Mouse (Mus musculus): ENCODE results near the gene Stx8.

Gene Stx8

DNA sequence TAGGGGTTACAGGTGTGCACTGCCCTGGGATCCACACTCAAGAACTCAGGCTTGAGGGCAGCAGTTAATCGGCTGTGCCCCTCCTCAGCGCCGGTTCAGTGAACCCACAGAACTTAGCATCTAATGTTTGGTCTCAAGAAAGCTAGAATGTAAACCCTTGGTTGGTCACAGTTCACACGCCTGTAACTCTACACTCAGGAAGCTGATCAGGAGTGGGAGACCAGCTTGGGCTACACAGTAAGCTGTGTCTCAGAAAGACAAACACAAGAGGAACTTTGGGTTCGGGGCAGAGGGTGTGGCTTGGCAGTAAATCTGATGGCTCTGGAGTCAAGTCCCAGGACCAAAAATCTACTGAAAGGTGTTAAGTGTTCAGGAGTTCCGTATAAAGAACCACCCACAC, 17.6 kb downstream of the Stx8 start:
- DNase-seq = no peak

- no peak for DNase-seq
Measured at GRCm38 (mm10) chr11:67991240-67991639, 25.2 kb downstream of the Stx8 start.

GRCm38 (mm10) chr11:67995965-67996364, 30.0 kb downstream of the Stx8 start:
- DNase-seq = no peak

DNA sequence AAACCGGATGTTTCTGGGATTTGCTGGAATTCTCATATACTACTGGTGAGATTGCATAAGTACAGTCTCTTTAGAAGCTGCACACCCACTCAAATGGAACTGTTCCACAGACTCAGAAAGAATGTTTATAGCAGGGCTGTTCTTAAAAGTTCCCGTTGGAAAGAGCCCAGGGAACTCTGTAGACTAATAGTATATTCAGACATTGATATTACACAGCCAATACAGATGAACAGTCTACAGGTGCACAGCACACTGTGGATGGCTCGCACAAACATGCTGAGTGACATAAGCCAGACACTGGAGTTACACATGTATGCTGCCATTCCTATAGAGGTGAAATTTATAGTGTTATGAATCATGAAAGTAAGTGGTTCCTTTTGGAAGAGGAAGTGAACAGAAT, 32.9 kb downstream of the Stx8 start:
- DNase-seq = no peak

GRCm38 (mm10) chr11:67999629-68000028, 33.6 kb downstream of the Stx8 start:
- DNase-seq = no peak

GRCm38 (mm10) chr11:68004191-68004590, 38.2 kb downstream of the Stx8 start:
- DNase-seq = peak; percentile 79

- DNase-seq = no peak
Measured at GRCm38 (mm10) chr11:68006216-68006789, 40.3 kb downstream of the Stx8 start.

GRCm38 (mm10) chr11:68007645-68008044, 41.7 kb downstream of the Stx8 start:
- DNase-seq = no peak

GRCm38 (mm10) chr11:68009377-68009776, 43.4 kb downstream of the Stx8 start:
- DNase-seq = no peak

DNA sequence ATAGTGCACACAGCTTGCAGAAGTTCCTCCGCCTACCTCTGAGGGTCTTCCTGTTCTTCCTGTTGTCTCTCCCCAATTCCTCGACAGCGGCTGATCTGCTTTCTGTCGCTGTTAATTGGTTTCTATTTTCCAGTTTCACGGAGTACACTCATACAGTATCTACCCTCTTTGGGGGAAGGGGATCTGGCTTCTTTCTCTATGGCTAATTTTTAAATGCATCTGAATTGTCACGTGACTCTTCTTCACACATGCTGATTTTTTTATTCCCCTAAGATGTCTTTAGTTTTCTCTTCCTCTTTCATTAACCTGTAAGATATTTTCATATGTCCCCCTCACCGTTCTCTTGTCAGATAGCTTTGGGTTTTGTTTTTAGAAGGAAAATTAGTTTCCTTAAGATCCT, 46.2 kb downstream of the Stx8 start:
- DNase-seq = no peak

DNA sequence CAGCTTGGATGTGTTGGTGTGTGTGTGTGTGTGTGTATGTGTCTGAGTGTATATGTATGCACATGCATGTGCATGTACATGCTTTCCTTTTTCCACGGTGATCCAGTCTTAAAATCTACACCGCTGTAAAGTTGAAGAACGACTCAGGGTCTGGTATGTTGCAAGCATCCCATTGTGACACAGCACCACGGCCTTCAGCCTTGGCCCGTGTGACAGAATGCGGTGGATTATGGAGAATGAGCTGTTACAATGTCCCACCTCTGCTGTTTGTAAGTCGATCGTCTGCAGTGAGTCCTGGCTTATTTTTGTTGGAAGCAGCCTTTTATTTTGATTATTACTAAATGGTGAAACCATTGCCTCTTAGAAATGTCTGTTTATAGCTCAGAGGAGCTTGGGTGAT, 52.2 kb downstream of the Stx8 start:
- no peak for DNase-seq

- DNase-seq = no peak
Measured at GRCm38 (mm10) chr11:68019156-68019555, 53.2 kb downstream of the Stx8 start.

DNA sequence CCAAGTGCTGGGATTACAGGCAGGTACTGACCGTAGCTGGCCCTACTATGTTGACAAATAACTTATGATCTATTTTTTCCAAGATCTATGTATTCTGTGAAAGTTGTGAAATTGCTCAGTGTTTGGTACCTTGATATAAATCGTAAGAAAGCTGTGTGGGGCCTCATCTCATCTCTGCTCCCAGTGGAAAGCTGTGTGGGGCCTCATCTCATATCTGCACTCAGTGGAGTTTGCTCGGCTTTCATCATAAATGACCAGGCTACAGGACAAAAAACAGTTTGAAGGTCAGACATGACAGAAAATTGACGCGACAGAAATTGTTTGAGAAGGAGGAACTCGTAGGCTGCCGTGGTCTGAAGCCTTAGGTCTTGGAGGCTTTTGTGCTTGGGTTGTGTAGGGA, 56.0 kb downstream of the Stx8 start:
- DNase-seq = no peak

GRCm38 (mm10) chr11:68022895-68023294, 56.9 kb downstream of the Stx8 start:
- DNase-seq = no peak

GRCm38 (mm10) chr11:68023811-68024369, 57.9 kb downstream of the Stx8 start:
- no peak for DNase-seq

- DNase-seq = no peak
Measured at GRCm38 (mm10) chr11:68026590-68026989, 60.6 kb downstream of the Stx8 start.

GRCm38 (mm10) chr11:68029079-68029478, 63.1 kb downstream of the Stx8 start:
- DNase-seq = no peak

DNA sequence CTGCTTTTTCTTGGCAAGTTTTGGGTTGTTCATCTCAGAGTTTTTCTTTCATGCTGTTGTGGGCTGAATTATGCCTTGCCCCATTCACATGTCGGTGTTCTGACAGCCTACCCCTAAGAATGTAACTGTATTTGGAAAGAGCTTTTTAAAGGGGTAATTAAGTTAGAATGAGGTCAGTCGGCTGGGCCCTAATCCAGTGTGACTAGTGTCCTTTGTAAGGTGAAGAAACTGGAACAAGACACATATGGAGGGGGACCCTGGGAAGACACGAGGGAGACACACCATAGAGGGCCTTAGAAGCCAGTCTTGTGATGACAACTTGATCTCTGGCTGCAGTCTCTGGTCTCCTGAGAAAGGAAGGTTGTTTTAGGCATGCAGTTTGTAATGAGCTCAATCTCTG, 63.9 kb downstream of the Stx8 start:
- no peak for DNase-seq

GRCm38 (mm10) chr11:68030771-68031170, 64.8 kb downstream of the Stx8 start:
- DNase-seq = peak; percentile 13

- DNase-seq = no peak
Measured at GRCm38 (mm10) chr11:68032448-68032847, 66.5 kb downstream of the Stx8 start.

- no peak for DNase-seq
Measured at GRCm38 (mm10) chr11:68033331-68033926, 67.4 kb downstream of the Stx8 start.

GRCm38 (mm10) chr11:68034422-68034821, 68.4 kb downstream of the Stx8 start:
- no peak for DNase-seq

DNA sequence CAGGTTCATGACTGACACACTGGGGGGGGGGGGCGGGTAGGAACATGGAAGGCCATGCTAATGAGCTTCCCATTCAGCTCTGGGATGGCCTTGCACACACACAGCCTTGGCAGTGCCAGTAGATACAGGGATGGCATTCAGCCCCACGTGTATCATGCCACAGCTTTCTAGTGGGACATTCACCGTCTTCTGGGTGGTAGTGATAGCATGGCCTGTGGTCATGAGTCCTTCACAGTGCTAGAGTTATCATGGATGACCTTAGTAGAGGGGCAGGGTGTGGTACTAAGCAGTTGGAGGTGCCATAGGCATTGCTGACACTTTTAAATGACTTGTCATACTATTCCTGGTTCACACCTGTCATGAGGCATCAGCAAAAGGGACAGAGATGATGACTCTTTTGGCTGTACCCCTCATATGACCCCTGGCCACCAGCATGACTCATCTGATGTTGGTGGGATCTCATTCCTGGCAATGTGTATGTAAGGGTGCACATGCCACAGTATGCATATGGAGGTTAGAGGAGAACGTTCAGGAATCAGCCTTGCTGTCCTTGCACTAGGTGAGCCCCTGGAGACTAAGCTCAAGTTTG, 69.4 kb downstream of the Stx8 start:
- no peak for DNase-seq

DNA sequence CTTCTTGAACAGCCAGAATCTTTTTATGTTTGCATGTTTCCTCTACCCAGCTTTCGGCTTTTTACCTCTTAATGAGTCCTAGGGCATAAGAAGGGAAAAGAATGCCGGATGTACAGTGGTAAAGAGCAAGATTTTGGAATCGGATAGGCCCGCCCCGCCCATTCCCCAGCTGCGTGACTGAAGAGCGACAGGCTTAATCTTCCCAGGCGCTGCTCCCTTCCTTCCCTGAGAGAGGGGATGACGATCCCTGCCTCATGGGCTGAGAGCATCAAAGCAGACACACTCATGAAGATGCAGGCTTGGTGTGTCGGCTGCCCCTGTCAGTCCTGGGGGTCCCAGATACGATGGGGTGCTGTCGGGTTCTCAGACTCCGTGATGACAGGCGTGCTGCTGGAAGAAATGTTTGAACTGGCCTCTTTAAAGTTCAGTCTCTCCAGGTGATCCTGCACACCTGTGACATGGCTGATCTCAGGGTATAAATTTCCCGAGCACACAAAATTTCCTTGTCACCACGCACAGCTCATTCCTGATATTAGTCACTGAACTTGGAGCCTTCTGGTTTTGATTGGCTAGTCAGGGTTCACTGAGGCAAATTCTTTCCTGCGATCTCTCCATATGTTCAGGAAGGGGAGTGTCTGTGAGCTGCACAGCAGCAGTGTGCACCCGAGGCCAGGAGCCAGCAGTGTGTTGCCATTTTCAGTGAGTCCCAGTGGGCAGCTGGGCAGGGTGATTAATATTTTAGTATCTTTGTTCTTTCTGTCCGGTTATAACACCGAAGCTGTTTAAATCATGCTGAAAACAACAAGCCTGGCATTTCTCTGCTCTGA, 70.4 kb downstream of the Stx8 start:
- no peak for DNase-seq

Data from cerebellum, adult 8-10 months (tissue).